Mouse (Mus musculus): ENCODE results near the gene Plxna3.
"Not testable (repeated sequence)": the region's sequence is repeated elsewhere in the genome, so short reads cannot be mapped to it uniquely, and the experiment has no call there.

Plxna3 gene

GRCm38 (mm10) chrX:74328725-74329161 lies at the start of gene Plxna3:
TSS of gene Plxna3 (plus strand) at chrX:74329066.
- DNase-seq: peak; percentile 75 to 79

GRCm38 (mm10) chrX:74281041-74281731 lies 47.7 kb upstream of the Plxna3 start:
- no peak for DNase-seq

DNA sequence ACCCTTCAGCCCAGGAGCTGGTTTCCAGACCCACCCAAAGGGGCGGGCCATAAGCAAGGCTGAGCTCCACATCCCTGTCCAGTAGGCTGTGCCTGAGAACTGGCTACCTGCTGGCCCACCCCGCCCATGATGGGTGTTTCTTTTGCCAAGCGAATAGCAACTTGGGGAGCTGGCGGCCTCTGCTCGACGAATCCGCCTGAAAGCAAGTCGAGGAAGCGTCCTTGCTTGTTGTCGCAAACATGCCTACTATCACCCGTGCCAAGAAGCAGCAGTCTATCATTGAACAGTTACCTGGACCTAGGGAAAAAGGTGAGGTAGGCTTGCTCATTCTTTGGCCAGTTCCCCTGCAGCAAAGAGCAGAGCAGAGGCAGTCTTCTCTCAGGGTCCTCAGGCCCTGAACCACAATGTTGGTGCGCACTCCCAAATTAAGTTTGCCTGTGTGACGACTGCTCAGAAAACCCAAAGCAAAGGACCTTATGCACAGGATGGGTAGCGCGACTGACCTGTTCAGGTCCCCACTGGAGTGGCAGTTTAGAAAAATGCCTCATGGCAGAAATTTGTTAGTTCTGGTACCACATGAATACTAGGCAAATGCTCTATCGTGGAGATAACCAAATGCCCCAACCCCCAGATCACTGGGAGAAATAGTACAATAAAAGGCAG lies 47.0 kb upstream of the Plxna3 start, which contains the start of the genes Taz and Dnase1l1:
Taz (plus strand) TSS at position 181 of the 663 bp plus-strand sequence.
Dnase1l1 (minus strand) TSS at position 606 of the 663 bp plus-strand sequence.
- peak; percentile 72 to 79 for DNase-seq

- DNase-seq: peak; percentile 86 to 91
These were observed 46.3 kb upstream of the Plxna3 start for GRCm38 (mm10) chrX:74282395-74283091.

GRCm38 (mm10) chrX:74283092-74283437 lies 45.8 kb upstream of the Plxna3 start:
- DNase-seq: no peak

DNA sequence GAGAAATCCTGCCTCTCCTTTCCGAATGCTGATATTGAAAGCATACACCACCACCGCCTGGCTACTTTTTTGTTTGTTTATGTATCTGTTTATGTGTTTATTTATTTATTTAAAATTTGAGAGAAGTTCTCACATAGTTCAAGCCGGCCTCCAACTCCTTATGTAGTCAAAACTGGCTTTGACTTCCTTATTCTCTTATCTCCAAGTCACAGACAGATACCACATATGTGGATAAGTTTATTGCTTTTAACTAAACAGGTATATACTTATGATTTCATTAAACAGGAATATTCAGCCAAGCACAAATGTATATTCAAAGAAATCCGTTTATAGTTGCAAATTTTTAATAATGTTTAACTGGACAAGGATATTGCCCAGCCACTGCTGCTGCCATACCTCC lies 35.4 kb upstream of the Plxna3 start:
- DNase-seq: no peak

GRCm38 (mm10) chrX:74296538-74297448 lies 32.1 kb upstream of the Plxna3 start, which contains the start of gene Atp6ap1:
TSS of gene Atp6ap1 (plus strand) at chrX:74297097.
- DNase-seq: peak; percentile 92 to 95

DNA sequence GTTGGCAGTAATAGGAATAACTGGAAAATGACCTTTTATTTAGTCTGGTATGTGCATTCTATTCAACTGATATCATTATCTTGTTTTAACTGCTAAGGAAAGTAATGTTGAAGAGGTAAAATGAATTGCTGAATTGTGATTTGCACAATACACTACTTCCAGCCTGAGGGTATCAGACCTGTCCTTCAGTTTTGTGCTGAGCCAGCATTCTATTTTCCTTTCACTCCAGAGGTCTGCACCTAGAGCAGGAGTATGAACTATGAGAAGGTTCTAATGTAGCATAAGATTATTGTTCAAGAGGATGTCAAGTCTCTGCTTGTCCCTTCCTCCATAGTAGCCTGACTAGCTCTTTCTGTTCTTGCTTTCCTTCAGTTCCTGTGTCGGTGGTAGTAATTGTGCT lies 30.5 kb upstream of the Plxna3 start:
- no peak for DNase-seq

DNA sequence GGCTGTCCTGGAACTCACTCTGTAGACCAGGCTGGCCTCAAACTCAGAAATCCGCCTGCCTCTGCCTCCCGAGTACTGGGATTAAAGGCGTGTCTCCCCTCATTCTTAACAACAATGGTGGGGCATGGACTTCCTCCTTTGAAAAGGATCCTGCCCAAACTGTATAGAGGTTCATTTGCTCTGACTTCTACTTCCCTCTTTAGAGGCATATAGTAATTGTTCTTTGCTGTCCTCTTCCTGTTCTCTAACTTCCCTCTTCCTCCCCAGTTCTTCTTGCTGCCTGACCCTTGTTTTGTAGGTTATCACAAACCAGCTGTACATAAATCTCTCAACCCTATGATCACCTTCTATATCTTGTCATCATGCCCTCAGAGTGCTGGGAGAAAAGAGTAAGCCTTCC lies 29.1 kb upstream of the Plxna3 start:
- DNase-seq: no peak

GRCm38 (mm10) chrX:74304867-74305700 lies 23.8 kb upstream of the Plxna3 start, which contains the start of gene Gdi1:
TSS of gene Gdi1 (plus strand) at chrX:74304998.
- peak; percentile 81 to 82 for DNase-seq

DNA sequence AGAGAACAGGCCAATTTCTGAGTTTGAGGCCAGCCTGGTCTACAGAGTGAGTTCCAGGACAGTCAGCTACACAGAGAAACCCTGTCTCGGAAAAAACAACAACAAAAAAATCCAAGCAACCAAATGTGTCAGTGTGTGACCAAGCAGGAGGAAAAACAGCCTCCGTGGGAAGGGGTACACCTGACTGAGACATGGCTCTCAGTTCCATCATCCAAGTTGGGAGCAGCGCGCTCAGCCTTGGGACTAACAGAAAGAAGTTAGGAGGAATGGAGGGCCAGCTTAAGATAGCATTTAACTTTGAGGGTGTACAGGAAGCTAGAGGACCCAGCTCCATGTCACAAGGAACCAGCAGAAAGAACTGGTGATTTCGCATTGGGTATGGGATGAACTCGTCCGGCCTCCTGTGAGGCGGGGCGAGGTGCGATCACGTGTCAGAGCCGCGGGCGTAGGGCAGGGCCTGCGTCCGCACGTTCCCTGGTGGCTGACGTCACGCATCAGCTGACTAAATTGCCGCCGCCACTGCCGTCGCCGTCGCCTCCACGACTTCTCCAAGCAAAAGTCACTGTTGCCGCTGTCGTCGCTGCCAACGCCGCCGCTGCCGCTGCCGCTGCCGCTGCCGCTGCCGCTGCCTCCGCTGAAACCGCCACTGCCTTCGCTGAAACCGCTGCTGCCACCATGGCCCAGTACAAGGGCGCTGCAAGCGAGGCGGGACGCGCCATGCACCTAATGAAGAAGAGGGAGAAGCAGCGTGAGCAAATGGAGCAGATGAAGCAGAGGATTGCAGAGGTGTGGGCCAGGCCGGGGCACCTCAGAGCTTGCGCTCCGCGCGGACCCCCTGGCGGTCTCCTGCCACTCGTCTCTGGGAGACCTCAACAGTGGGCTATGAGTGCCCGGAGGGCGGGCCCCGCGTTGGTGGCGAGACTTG lies 16.1 kb upstream of the Plxna3 start, which contains the start of gene Fam50a:
Fam50a (plus strand) TSS at position 494 of the 925 bp plus-strand sequence.
- DNase-seq: peak; percentile 84 to 92

- peak in 1 of 2 experiments; percentile 28 for DNase-seq
These were observed 377 bp downstream of the Plxna3 start for GRCm38 (mm10) chrX:74329215-74329671.

DNA sequence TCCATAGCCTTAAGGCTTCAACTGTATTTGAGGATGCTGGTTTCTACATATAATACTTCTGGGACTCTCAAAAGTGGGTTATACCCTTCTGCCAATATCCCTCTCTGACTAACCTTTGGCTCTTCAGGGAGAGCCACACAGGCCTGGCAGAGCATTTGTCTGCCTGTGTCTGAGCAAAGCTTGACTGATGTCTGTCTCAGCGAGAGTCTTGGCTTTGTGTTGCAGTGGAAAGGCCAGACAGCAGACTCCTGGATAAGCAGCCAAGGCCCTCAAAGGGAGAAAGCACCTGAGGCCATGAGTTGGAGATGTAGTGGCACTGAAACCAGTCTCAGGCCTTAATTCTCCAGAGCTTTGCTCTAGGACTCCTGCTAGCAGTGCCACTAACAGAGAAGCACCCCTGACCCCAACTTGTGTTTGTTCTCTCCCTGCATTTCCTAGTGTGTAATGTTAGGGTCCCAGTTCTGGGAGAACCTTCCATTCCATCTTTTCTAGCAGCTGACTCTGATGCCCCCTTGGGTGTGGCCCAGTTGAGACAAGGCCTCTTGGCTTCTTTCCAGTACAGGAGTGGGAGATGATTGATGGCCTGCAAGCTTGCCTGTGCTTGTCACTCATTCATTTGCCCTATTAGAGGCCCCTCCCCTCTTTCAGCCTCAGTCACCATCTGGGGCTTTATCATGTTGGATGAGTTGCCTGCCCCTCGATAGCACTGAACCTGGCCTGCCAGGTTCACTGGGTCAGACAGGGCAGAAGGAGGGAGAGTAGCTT lies 1.5 kb downstream of the Plxna3 start:
- DNase-seq: peak; percentile 32 to 56

- no peak for DNase-seq
These were observed 24.0 kb downstream of the Plxna3 start for GRCm38 (mm10) chrX:74352645-74353466.

DNA sequence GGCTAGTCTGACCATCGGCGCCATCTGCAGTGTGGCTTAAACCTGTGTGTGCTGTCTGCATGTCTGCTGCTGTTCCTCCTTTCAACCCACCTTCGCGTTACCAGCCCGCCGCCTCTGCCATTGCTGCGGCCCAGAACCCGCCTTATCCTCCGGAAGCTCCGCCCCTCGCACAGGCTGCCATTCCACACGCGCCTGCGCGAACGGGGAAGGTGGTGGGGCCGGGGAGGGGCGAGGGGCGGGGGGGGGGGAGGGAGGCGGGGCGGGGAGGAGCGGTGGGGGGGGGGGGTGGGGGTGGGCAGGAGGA lies 24.6 kb downstream of the Plxna3 start, which contains the start of gene Lage3:
Lage3 (minus strand) TSS at position 152 of the 304 bp plus-strand sequence.
- peak; percentile 85 to 90 for DNase-seq

DNA sequence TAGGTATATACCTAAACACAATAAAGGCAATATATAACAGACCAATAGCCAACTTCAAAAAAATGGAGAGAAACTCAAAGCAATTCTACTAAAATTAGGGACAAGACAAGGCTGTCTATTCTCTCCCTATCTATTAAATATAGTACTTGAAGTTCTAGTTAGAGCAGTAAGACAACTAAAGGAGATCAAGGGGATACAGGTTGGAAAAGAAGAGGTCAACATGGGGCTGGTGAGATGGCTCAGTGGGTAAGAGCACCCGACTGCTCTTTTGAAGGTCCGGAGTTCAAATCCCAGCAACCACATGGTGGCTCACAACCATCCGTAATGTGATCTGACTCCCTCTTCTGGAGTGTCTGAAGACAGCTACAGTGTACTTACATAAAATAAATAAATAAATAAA lies 28.2 kb downstream of the Plxna3 start:
- not testable (repeated sequence) for DNase-seq

DNA sequence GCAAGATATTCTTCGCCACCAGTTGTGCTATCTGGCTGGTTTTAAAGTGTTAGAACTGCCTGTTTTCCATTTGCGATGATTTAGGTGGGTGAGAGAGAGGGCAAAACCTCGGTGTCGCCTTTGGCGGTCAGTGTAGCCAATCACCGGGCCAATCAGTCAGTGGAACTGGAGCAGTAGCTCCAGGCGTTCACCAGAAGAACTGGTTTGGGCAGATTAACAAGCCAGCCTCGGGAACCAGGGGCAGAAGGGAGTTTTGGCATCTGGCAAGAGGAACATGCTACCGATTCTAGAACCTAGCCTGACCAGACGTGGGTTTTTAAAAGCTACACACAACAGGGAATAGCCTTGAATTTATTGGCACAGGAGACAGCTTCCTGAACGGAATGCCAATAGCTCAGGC lies 30.3 kb downstream of the Plxna3 start:
- DNase-seq: no peak

DNA sequence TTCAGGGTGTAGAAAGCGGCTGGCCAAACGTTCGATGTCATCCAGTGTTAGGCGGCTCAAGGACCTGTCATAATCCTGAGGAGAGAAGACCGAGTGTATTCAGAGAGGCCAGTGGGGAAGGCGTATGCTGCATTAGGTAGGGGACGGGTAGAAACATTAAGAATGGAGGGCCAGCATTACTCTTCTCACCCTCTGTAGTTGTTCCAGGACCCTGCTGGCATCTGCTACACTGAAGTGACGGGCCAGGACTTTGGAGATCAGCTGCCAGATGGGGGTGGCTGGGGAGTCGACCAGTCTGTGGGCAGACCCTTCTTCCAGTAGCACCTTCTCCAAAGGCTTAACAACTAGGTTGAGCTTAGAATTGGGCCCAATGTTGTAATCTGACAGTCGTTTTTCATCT lies 38.6 kb downstream of the Plxna3 start:
- DNase-seq: no peak

All from cerebellum, postnatal 25 days (tissue).